Mouse (Mus musculus) limb, embryonic 11.5 days (tissue): Measurements from ENCODE around the gene Ascl3. TPM values are rescaled to one million over a fixed set of nuclear protein-coding genes. Genes with fewer than 3 reads are reported as not detected.

Experiments used
- ATAC-seq: fragments of 200-750 bp; cut with Nextera tagmentation; 2 replicates; pipeline ENCODE4 v1.8.0; 2017; ENCODE audit warnings: low read depth; ENCODE audit not compliant: insufficient number of reproducible peaks, low FRiP score, low TSS enrichment
- DNase-seq: peaks from one replicate; pipeline ENCODE4 v3.0.0-alpha.2; 2015; ENCODE audit warnings: low spot score
- H3K27ac ChIP-seq: fragments of 300-500 bp; sonication (generic); replicated peaks from 2 replicates; pipeline ENCODE4 v1.5.1; 2014; ENCODE audit warnings: low read depth, mild to moderate bottlenecking, low read length
- H3K27me3 ChIP-seq: fragments of 300-500 bp; sonication (generic); 2 replicates; pipeline ENCODE4 v1.6.1; 2014; ENCODE audit warnings: mild to moderate bottlenecking, low read length, mixed read lengths; ENCODE audit not compliant: control insufficient read depth, insufficient read depth
- H3K36me3 ChIP-seq: fragments of 300-500 bp; sonication (generic); 2 replicates; pipeline ENCODE4 v1.6.1; 2014; ENCODE audit warnings: mild to moderate bottlenecking, low read length, moderate library complexity, mixed read lengths; ENCODE audit not compliant: control insufficient read depth, insufficient read depth
- H3K4me1 ChIP-seq: fragments of 300-500 bp; sonication (generic); 2 replicates; pipeline ENCODE4 v1.6.1; 2014; ENCODE audit warnings: low read length, mixed read lengths; ENCODE audit not compliant: control insufficient read depth, insufficient read depth
- H3K4me2 ChIP-seq: fragments of 300-500 bp; sonication (generic); 2 replicates; pipeline ENCODE4 v1.6.1; 2014; ENCODE audit warnings: low read depth, mild to moderate bottlenecking, moderate library complexity; ENCODE audit not compliant: severe bottlenecking
- H3K4me3 ChIP-seq: fragments of 300-500 bp; sonication (generic); 2 replicates; pipeline ENCODE4 v1.5.1; 2014; ENCODE audit warnings: low read depth, low read length
- H3K9ac ChIP-seq: fragments of 300-500 bp; sonication (generic); 2 replicates; pipeline ENCODE4 v1.6.1; 2014; ENCODE audit warnings: mild to moderate bottlenecking, low read length
- H3K9me3 ChIP-seq: fragments of 300-500 bp; sonication (generic); 2 replicates; pipeline ENCODE4 v1.6.1; 2016; ENCODE audit warnings: low read length; ENCODE audit not compliant: control insufficient read depth
- WGBS: fragments of 180-500 bp; shearing (Covaris S2); extraction: QIAGEN DNeasy Blood & Tissue Kit; methylation state at CpG from one replicate; pipeline ENCODE4 v1.1.7; 2014; 5-methylcytosine and 5-hydroxymethylcytosine counted together
- polyA plus RNA-seq: library from polyadenylated mRNA; unstranded; fragments of >200 nt; fragmentation: Nextera tagmentation; extraction: Ambion mirVana; gene quantifications from 2 replicates; pipeline ENCODE4 v1.2.1, GENCODE M21; 2014

The Ascl3 gene
- polyA plus RNA-seq, 1 experiment from 2014 or later, result not detected

- no peaks in the 10 kb centered on the region for H3K9me3 ChIP-seq
- no peak for ATAC-seq
- WGBS, result 89% methylated on average over 3 of the region's 3 CpGs
Measured at GRCm38 (mm10) chr7:109690101-109690500, 41.4 kb downstream of the Ascl3 start.

GRCm38 (mm10) chr7:109686585-109687128 is 44.9 kb downstream of the Ascl3 start:
- no peak overlapping the region for H3K27ac ChIP-seq
- WGBS, result 59% methylated on average over 9 of the region's 9 CpGs

More at GRCm38 (mm10) chr7:109690101-109690500, 41.4 kb downstream of the Ascl3 start:
- H3K4me1 ChIP-seq, result no peaks in the 10 kb centered on the region
- no peaks in the 10 kb centered on the region for H3K36me3 ChIP-seq
- H3K27me3 ChIP-seq, result no peaks in the 10 kb centered on the region
- H3K9ac ChIP-seq, result no peak overlapping the region
- no peak overlapping the region for H3K4me3 ChIP-seq
- H3K4me2 ChIP-seq, result no peak overlapping the region
- no peak overlapping the region for H3K27ac ChIP-seq
- DNase-seq, result no peak

GRCm38 (mm10) chr7:109680879-109681278 is 50.6 kb downstream of the Ascl3 start:
- Histone ChIP-seq H3K36me3 (no peaks in the 10 kb centered on the region), H3K9ac (no peak overlapping the region), H3K4me3 (no peak overlapping the region), H3K4me1 (no peaks in the 10 kb centered on the region), H3K27ac (no peak overlapping the region), H3K4me2 (no peak overlapping the region), H3K9me3 (no peaks in the 10 kb centered on the region), H3K27me3 (no peaks in the 10 kb centered on the region)
- DNase-seq (no peak), ATAC-seq (no peak)
- WGBS, result 89% methylated on average over 1 of the region's 1 CpGs

More at GRCm38 (mm10) chr7:109686585-109687128, 44.9 kb downstream of the Ascl3 start:
- no peaks in the 10 kb centered on the region for H3K9me3 ChIP-seq
- no peak overlapping the region for H3K9ac ChIP-seq
- H3K4me1 ChIP-seq, result no peaks in the 10 kb centered on the region
- no peak for DNase-seq
- H3K36me3 ChIP-seq, result no peaks in the 10 kb centered on the region
- no peaks in the 10 kb centered on the region for H3K27me3 ChIP-seq
- H3K4me3 ChIP-seq, result no peak overlapping the region
- no peak for ATAC-seq
- H3K4me2 ChIP-seq, result no peak overlapping the region

GRCm38 (mm10) chr7:109680284-109680683 is 51.2 kb downstream of the Ascl3 start:
- ATAC-seq (no peak), DNase-seq (no peak)
- Histone ChIP-seq H3K9ac (no peak overlapping the region), H3K27ac (no peak overlapping the region), H3K4me3 (no peak overlapping the region), H3K36me3 (no peaks in the 10 kb centered on the region), H3K27me3 (no peaks in the 10 kb centered on the region), H3K4me2 (no peak overlapping the region), H3K9me3 (no peaks in the 10 kb centered on the region), H3K4me1 (no peaks in the 10 kb centered on the region)
- 90% methylated on average over 2 of the region's 2 CpGs for WGBS

Other genes starting within 250 kb of the Ascl3 start
- gene Trim66, start 223.6 kb downstream of the Ascl3 start, polyA plus RNA-seq, result 0.03 TPM in 1 of 2 replicates, not detected in the other
- gene Rpl27a, start 212.6 kb downstream of the Ascl3 start, polyA plus RNA-seq, result 137 and 156 TPM in 2 replicates
- gene St5, start 28.1 kb downstream of the Ascl3 start, polyA plus RNA-seq, result 48.3 and 52.3 TPM in 2 replicates
- gene Akip1, start 28.0 kb downstream of the Ascl3 start, polyA plus RNA-seq, result 22.4 and 24.0 TPM in 2 replicates
- gene BC051019, start 7.9 kb downstream of the Ascl3 start, polyA plus RNA-seq, result 0.20 TPM in 1 of 2 replicates, not detected in the other
- 21.4 and 23.9 TPM in 2 replicates for gene Tmem9b, start 21.1 kb upstream of the Ascl3 start, polyA plus RNA-seq
- gene Nrip3, start 50.3 kb upstream of the Ascl3 start, polyA plus RNA-seq, result 0.20 and 0.21 TPM in 2 replicates
- gene Scube2, start 134.0 kb upstream of the Ascl3 start, polyA plus RNA-seq, result 0.40 and 0.87 TPM in 2 replicates
- gene Dennd5a, start 228.7 kb upstream of the Ascl3 start, polyA plus RNA-seq, result 47.2 and 51.7 TPM in 2 replicates